Mouse (Mus musculus) stomach, postnatal 0 days (tissue): Measurements from ENCODE around the gene Mapre1. TPM values are rescaled to one million over a fixed set of nuclear protein-coding genes. Genes with fewer than 3 reads are reported as not detected.
"Not testable (repeated sequence)": the region's sequence is repeated elsewhere in the genome, so short reads cannot be mapped to it uniquely, and the experiment has no call there.

Source experiments
- ATAC-seq: fragments of 200-750 bp; cut with Nextera tagmentation; 2 replicates; pipeline ENCODE4 v1.8.0; 2017; ENCODE audit not compliant: low FRiP score, low TSS enrichment
- DNase-seq: peaks from one replicate; pipeline ENCODE4 v3.0.0-alpha.2; 2016; ENCODE audit warnings: low spot score
- H3K27ac ChIP-seq: fragments of 300-500 bp; sonication (generic); replicated peaks from 2 replicates; pipeline ENCODE4 v1.5.1; 2014; ENCODE audit warnings: mild to moderate bottlenecking, control low read depth
- H3K27me3 ChIP-seq: fragments of 300-500 bp; sonication (generic); 2 replicates; pipeline ENCODE4 v1.6.1; 2014; ENCODE audit warnings: low read length; ENCODE audit not compliant: control insufficient read depth, insufficient read depth
- H3K36me3 ChIP-seq: fragments of 300-500 bp; sonication (generic); 2 replicates; pipeline ENCODE4 v1.6.1; 2014; ENCODE audit warnings: low read length, mixed read lengths; ENCODE audit not compliant: control insufficient read depth, insufficient read depth
- H3K4me1 ChIP-seq: fragments of 300-500 bp; sonication (generic); replicated peaks from 2 replicates; pipeline ENCODE4 v1.6.1; 2014; ENCODE audit warnings: antibody characterized with exemption; ENCODE audit not compliant: control insufficient read depth, insufficient read depth
- H3K4me2 ChIP-seq: fragments of 300-500 bp; sonication (generic); replicated peaks from 2 replicates; pipeline ENCODE4 v1.6.1; 2014; ENCODE audit warnings: low read depth, mild to moderate bottlenecking, control low read depth, moderate library complexity
- H3K4me3 ChIP-seq: fragments of 300-500 bp; sonication (generic); 2 replicates; pipeline ENCODE4 v1.5.1; 2014; ENCODE audit warnings: low read depth, low read length, control low read depth
- H3K9ac ChIP-seq: fragments of 300-500 bp; sonication (generic); 2 replicates; pipeline ENCODE4 v1.6.1; 2014; ENCODE audit warnings: mild to moderate bottlenecking, low read length, control low read depth, mixed read lengths
- H3K9me3 ChIP-seq: fragments of 300-500 bp; sonication (generic); 2 replicates; pipeline ENCODE4 v1.6.1; 2016; ENCODE audit warnings: low read length; ENCODE audit not compliant: control insufficient read depth
- CTCF ChIP-seq: IDR thresholded peaks from 2 replicates; pipeline ENCODE4 v1.5.1; 2016; ENCODE audit warnings: antibody characterized with exemption, low read depth, mild to moderate bottlenecking, moderate library complexity
- EP300 ChIP-seq: optimal IDR thresholded peaks from 2 replicates; pipeline ENCODE3; 2016; ENCODE audit warnings: antibody characterized with exemption
- WGBS: fragments of 180-500 bp; shearing (Covaris S2); extraction: QIAGEN DNeasy Blood & Tissue Kit; methylation state at CpG from one replicate; pipeline ENCODE4 v1.1.7; 2014; 5-methylcytosine and 5-hydroxymethylcytosine counted together
- polyA plus RNA-seq: library from polyadenylated mRNA; unstranded; fragments of >200 nt; fragmentation: Nextera tagmentation; extraction: Ambion mirVana; gene quantifications from 2 replicates; pipeline ENCODE4 v1.2.1, GENCODE M21; 2015

Mapre1 gene
- 157 and 163 TPM in 2 replicates for polyA plus RNA-seq

DNA sequence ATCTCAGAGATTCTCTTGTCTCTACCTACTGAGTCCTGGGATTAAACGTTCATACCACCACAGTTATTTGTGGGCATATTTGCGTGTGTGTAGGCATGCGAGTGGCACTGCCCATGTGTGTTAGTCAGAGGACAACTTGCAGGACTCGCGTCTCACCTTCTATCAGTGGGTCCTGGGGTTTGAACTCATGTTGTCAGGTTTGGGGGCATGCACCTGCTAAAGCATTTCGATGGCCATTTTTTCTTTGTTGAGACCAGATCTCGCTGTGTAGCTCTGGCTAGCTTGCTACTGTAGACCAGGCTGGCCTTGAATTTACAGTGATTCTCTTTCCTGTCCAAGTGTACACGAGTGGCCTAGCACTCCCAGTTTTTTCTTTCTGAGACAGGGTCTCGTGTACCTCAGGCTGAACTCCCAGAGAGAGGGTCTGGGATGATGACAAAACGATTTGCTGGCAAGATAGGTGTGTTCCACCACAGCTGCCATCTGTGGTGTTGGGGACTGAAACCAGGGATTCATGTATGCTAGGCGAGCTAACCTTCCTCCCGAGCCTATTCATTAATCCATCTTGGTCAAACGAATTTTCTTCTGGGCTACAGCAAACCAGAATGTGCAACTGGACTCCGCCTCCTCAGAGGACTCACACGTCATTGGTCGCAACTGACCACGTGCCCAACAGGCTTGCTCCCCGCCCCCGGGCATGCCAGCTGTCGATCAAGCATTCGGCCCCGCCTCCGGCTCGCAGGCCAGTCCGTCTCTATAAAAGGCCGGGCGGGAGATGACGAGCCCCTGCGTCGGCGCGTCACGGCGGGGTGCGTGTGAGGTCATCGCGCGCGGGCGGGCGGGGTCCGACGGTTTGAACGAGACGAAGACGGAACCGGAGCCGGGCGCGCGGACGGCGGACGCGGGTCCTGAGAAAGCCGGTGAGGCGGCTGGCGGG is at the start of gene Mapre1:
TSS of gene Mapre1 (plus strand) at position 775 of the 937 bp plus-strand sequence.
- DNase-seq: peak; percentile 100
- Histone ChIP-seq H3K4me3 (peak within 1 kb of the TSS; percentile 88), H3K36me3 (no peaks in the 10 kb centered on the region), H3K9ac (peak within 1 kb of the TSS; percentile 95), H3K27ac (peak within 1 kb of the TSS; percentile 93), H3K4me1 (no peaks in the 10 kb centered on the region), H3K4me2 (peak within 1 kb of the TSS; percentile 62), H3K9me3 (no peaks in the 10 kb centered on the region), H3K27me3 (no peaks in the 10 kb centered on the region)
- 10% methylated on average over 58 of the region's 58 CpGs for WGBS
- ATAC-seq: peak; percentile 99
- TF ChIP-seq EP300 (no peak), CTCF (no peak)

DNA sequence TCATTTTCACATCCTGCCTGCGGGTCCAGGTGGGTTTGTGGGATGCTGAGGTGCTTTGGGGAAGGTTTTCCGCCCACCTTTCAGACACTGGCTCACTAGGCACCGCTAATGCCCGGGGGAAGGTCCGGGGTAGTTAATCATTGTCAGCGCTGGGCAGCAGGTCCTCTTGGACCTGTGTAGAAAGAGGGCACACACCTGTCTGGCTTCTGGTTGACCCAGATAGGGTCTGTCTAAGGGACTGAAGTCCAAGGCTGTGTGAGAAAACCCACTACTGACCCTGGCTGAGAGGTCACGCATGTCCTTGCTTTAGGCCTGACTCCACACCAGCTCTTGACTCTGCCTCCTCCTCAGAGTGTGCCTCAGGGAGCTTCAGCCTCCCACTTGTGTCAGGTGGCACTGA is 47.7 kb upstream of the Mapre1 start:
- WGBS: 72% methylated on average over 6 of the region's 7 CpGs
- H3K27ac ChIP-seq, ATAC-seq, H3K4me2 ChIP-seq, H3K36me3 ChIP-seq, DNase-seq, H3K27me3 ChIP-seq, H3K9ac ChIP-seq, H3K4me3 ChIP-seq, H3K9me3 ChIP-seq, H3K4me1 ChIP-seq: not testable (repeated sequence)

GRCm38 (mm10) chr2:153694462-153695085 is 46.5 kb upstream of the Mapre1 start:
- Histone ChIP-seq H3K4me3 (no peak overlapping the region), H3K36me3 (no peaks in the 10 kb centered on the region), H3K27ac (no peak overlapping the region), H3K4me2 (no peak overlapping the region), H3K27me3 (no peaks in the 10 kb centered on the region), H3K9ac (no peak overlapping the region), H3K4me1 (no peaks in the 10 kb centered on the region), H3K9me3 (no peaks in the 10 kb centered on the region)
- ATAC-seq (no peak; the same call in 1 of the 2 replicates), DNase-seq (peak; percentile 68)
- TF ChIP-seq EP300: no peak
- peak; percentile 88 for TF ChIP-seq CTCF
- 65% methylated on average over 19 of the region's 19 CpGs for WGBS

GRCm38 (mm10) chr2:153696352-153696751 is 44.7 kb upstream of the Mapre1 start, which contains the start of gene Dnmt3c:
Gene Dnmt3c, plus strand, starts transcription at chr2:153696652.
- no peak within 1 kb of the TSS for H3K9ac ChIP-seq
- no peaks in the 10 kb centered on the region for H3K36me3 ChIP-seq
- DNase-seq: no peak
- H3K4me1 ChIP-seq: no peaks in the 10 kb centered on the region
- H3K4me3 ChIP-seq: no peak within 1 kb of the TSS
- H3K27me3 ChIP-seq: no peaks in the 10 kb centered on the region
- no peaks in the 10 kb centered on the region for H3K9me3 ChIP-seq
- ATAC-seq: no peak
- TF ChIP-seq CTCF (no peak), EP300 (no peak)
- H3K27ac ChIP-seq: no peak within 1 kb of the TSS
- H3K4me2 ChIP-seq: no peak within 1 kb of the TSS

GRCm38 (mm10) chr2:153703389-153703788 is 37.7 kb upstream of the Mapre1 start:
- Histone ChIP-seq H3K4me1 (no peaks in the 10 kb centered on the region), H3K36me3 (no peaks in the 10 kb centered on the region), H3K9me3 (no peaks in the 10 kb centered on the region), H3K9ac (no peak overlapping the region), H3K4me3 (no peak overlapping the region), H3K27me3 (no peaks in the 10 kb centered on the region), H3K27ac (no peak overlapping the region), H3K4me2 (no peak overlapping the region)
- TF ChIP-seq EP300 (no peak), CTCF (no peak)
- DNase-seq: no peak
- ATAC-seq: no peak
- 35% methylated on average over 6 of the region's 6 CpGs for WGBS

- no peaks in the 10 kb centered on the region for H3K27me3 ChIP-seq
- no peak for ATAC-seq
- H3K4me1 ChIP-seq: 0 out of 2 replicates have a peak, but pooled peaks cover 4% of the 10 kb centered on the region
- no peaks in the 10 kb centered on the region for H3K36me3 ChIP-seq
- H3K9me3 ChIP-seq: no peaks in the 10 kb centered on the region
- no peak overlapping the region for H3K9ac ChIP-seq
- DNase-seq: peak; percentile 24
- 48% methylated on average over 8 of the region's 8 CpGs for WGBS
- no peak overlapping the region for H3K27ac ChIP-seq
- no peak overlapping the region for H3K4me2 ChIP-seq
- TF ChIP-seq CTCF (peak; percentile 84), EP300 (no peak)
- H3K4me3 ChIP-seq: no peak overlapping the region
Measured at GRCm38 (mm10) chr2:153710701-153711330, 30.3 kb upstream of the Mapre1 start.
